Mouse (Mus musculus): ENCODE results near the gene Pus7.

- TF ChIP-seq CTCF (IDR thresholded peaks at IDR 0.05; ENCODE audit: low read depth), result no peak
- TF ChIP-seq EP300 (IDR thresholded peaks at IDR 0.05; ENCODE audit: low read depth), result no peak
Observed at GRCm38 (mm10) chr5:23782051-23782810, 1.3 kb downstream of the Pus7 start.

Measured in heart, postnatal 0 days (tissue).